Mouse (Mus musculus) stomach, embryonic 16.5 days (tissue): ENCODE measurements around the gene Emc9. TPM values are rescaled to one million over a fixed set of nuclear protein-coding genes. Genes with fewer than 3 reads are reported as not detected.

Source experiments
- ATAC-seq: fragments of 200-750 bp; cut with Nextera tagmentation; 2 replicates; pipeline ENCODE4 v1.8.0; 2017; ENCODE audit warnings: moderate number of reproducible peaks, moderate TSS enrichment; ENCODE audit not compliant: insufficient read depth, low FRiP score
- H3K27ac ChIP-seq: fragments of 300-500 bp; sonication (generic); 2 replicates; pipeline ENCODE4 v1.5.1; 2014; ENCODE audit warnings: low read length
- H3K27me3 ChIP-seq: fragments of 300-500 bp; sonication (generic); 2 replicates; pipeline ENCODE4 v1.6.1; 2014; ENCODE audit warnings: low read length, control low read depth, mixed read lengths; ENCODE audit not compliant: control insufficient read depth, insufficient read depth
- H3K36me3 ChIP-seq: fragments of 300-500 bp; sonication (generic); 2 replicates; pipeline ENCODE4 v1.6.1; 2014; ENCODE audit warnings: low read length; ENCODE audit not compliant: control insufficient read depth, insufficient read depth
- H3K4me1 ChIP-seq: fragments of 300-500 bp; sonication (generic); 2 replicates; pipeline ENCODE4 v1.6.1; 2014; ENCODE audit warnings: low read length, control low read depth, mixed read lengths; ENCODE audit not compliant: control insufficient read depth, insufficient read depth
- H3K4me2 ChIP-seq: fragments of 300-500 bp; sonication (generic); 2 replicates; pipeline ENCODE4 v1.6.1; 2014; ENCODE audit warnings: low read depth, low read length, mixed read lengths
- H3K4me3 ChIP-seq: fragments of 300-500 bp; sonication (generic); replicated peaks from 2 replicates; pipeline ENCODE4 v1.5.1; 2014; ENCODE audit warnings: mild to moderate bottlenecking, low read length
- H3K9ac ChIP-seq: fragments of 300-500 bp; sonication (generic); 2 replicates; pipeline ENCODE4 v1.6.1; 2014; ENCODE audit warnings: low read length
- H3K9me3 ChIP-seq: fragments of 300-500 bp; sonication (generic); replicated peaks from 2 replicates; pipeline ENCODE4 v1.6.1; 2016; ENCODE audit warnings: low read length, control low read depth; ENCODE audit not compliant: control insufficient read depth
- WGBS: fragments of 180-500 bp; shearing (Covaris S2); extraction: QIAGEN DNeasy Blood & Tissue Kit; methylation state at CpG from one replicate; pipeline ENCODE4 v1.1.7; 2014; 5-methylcytosine and 5-hydroxymethylcytosine counted together
- polyA plus RNA-seq: library from polyadenylated mRNA; unstranded; fragments of >200 nt; fragmentation: Nextera tagmentation; extraction: Ambion mirVana; gene quantifications from 2 replicates; pipeline ENCODE4 v1.2.1, GENCODE M21; 2015

The Emc9 gene
- polyA plus RNA-seq, 1 experiment from 2014 or later = 11.5 TPM

GRCm38 (mm10) chr14:55571760-55572159 is 13.3 kb downstream of the Emc9 start:
- Histone ChIP-seq H3K27me3 (no peaks in the 10 kb centered on the region), H3K36me3 (0 out of 2 replicates have a peak, but pooled peaks cover 10% of the 10 kb centered on the region), H3K4me1 (no peaks in the 10 kb centered on the region; the same call in 1 of the 2 replicates)

GRCm38 (mm10) chr14:55570588-55570987 is 14.5 kb downstream of the Emc9 start:
- Histone ChIP-seq H3K9ac (no peak overlapping the region), H3K4me1 (no peaks in the 10 kb centered on the region; the same call in 1 of the 2 replicates), H3K36me3 (peaks cover 18% of the 10 kb centered on the region; the same call in 1 of the 2 replicates), H3K27ac (no peak overlapping the region), H3K4me2 (no peak overlapping the region), H3K4me3 (no peak overlapping the region), H3K9me3 (no peaks in the 10 kb centered on the region), H3K27me3 (no peaks in the 10 kb centered on the region)
- WGBS = 90% methylated on average over 2 of the region's 2 CpGs
- ATAC-seq = no peak

More at GRCm38 (mm10) chr14:55571760-55572159, 13.3 kb downstream of the Emc9 start:
- ATAC-seq = no peak
- Histone ChIP-seq H3K27ac (no peak overlapping the region), H3K9ac (no peak overlapping the region), H3K4me2 (no peak overlapping the region), H3K4me3 (no peak overlapping the region), H3K9me3 (no peaks in the 10 kb centered on the region)

GRCm38 (mm10) chr14:55567496-55567895 is 17.6 kb downstream of the Emc9 start:
- Histone ChIP-seq H3K4me1 (no peaks in the 10 kb centered on the region), H3K27ac (no peak overlapping the region), H3K27me3 (no peaks in the 10 kb centered on the region), H3K36me3 (peaks cover 22% of the 10 kb centered on the region), H3K4me3 (no peak overlapping the region), H3K9ac (no peak overlapping the region), H3K9me3 (no peaks in the 10 kb centered on the region), H3K4me2 (no peak overlapping the region)
- 80% methylated on average over 3 of the region's 3 CpGs for WGBS
- ATAC-seq = no peak

GRCm38 (mm10) chr14:55565748-55566147 is 19.4 kb downstream of the Emc9 start:
- H3K4me2 ChIP-seq = no peak overlapping the region
- H3K4me1 ChIP-seq = peaks cover 13% of the 10 kb centered on the region
- H3K27me3 ChIP-seq = no peaks in the 10 kb centered on the region
- ATAC-seq = no peak
- 68% methylated on average over 3 of the region's 3 CpGs for WGBS
- no peak overlapping the region for H3K4me3 ChIP-seq
- H3K9me3 ChIP-seq = no peaks in the 10 kb centered on the region
- peaks cover 22% of the 10 kb centered on the region for H3K36me3 ChIP-seq
- H3K27ac ChIP-seq = no peak overlapping the region
- H3K9ac ChIP-seq = no peak overlapping the region

GRCm38 (mm10) chr14:55563249-55563648 is 21.9 kb downstream of the Emc9 start:
- Histone ChIP-seq H3K9ac (no peak overlapping the region), H3K4me1 (peaks cover 15% of the 10 kb centered on the region), H3K4me2 (no peak overlapping the region), H3K36me3 (peaks cover 19% of the 10 kb centered on the region), H3K27ac (no peak overlapping the region), H3K27me3 (no peaks in the 10 kb centered on the region), H3K4me3 (no peak overlapping the region), H3K9me3 (no peaks in the 10 kb centered on the region)
- no peak for ATAC-seq
- 90% methylated on average over 11 of the region's 11 CpGs for WGBS

GRCm38 (mm10) chr14:55561860-55562259 is 23.2 kb downstream of the Emc9 start:
- H3K4me3 ChIP-seq = no peak overlapping the region
- H3K4me2 ChIP-seq = 0 out of 2 replicates have a peak overlapping the region, but pooled peaks have one; percentile 86
- WGBS = 83% methylated on average over 10 of the region's 10 CpGs
- H3K27me3 ChIP-seq = no peaks in the 10 kb centered on the region
- H3K4me1 ChIP-seq = peaks cover 15% of the 10 kb centered on the region
- no peaks in the 10 kb centered on the region for H3K9me3 ChIP-seq
- peaks cover 13% of the 10 kb centered on the region for H3K36me3 ChIP-seq
- ATAC-seq = no peak
- no peak overlapping the region for H3K27ac ChIP-seq
- H3K9ac ChIP-seq = peak overlapping the region; percentile 40

GRCm38 (mm10) chr14:55560202-55561073 is 24.7 kb downstream of the Emc9 start, which contains the start of gene A730061H03Rik:
Gene A730061H03Rik, minus strand, starts transcription at chr14:55560406.
- peaks cover 19% of the 10 kb centered on the region for H3K4me1 ChIP-seq
- H3K4me3 ChIP-seq = peak within 1 kb of the TSS; percentile 64
- peak within 1 kb of the TSS; percentile 97 for H3K27ac ChIP-seq
- H3K9me3 ChIP-seq = no peaks in the 10 kb centered on the region
- peak within 1 kb of the TSS; percentile 86 for H3K4me2 ChIP-seq
- WGBS = under 1% methylated on average over 51 of the region's 51 CpGs
- ATAC-seq = peak; percentile 95
- H3K36me3 ChIP-seq = peaks cover 3% of the 10 kb centered on the region; the same call in 1 of the 2 replicates
- H3K9ac ChIP-seq = peak within 1 kb of the TSS; percentile 80
- H3K27me3 ChIP-seq = no peaks in the 10 kb centered on the region

- peak within 1 kb of the TSS; percentile 64 for H3K4me3 ChIP-seq
- no peaks in the 10 kb centered on the region for H3K27me3 ChIP-seq
- H3K4me2 ChIP-seq = peak within 1 kb of the TSS; percentile 86
- H3K4me1 ChIP-seq = peaks cover 19% of the 10 kb centered on the region
- under 1% methylated on average over 27 of the region's 27 CpGs for WGBS
- H3K9me3 ChIP-seq = no peaks in the 10 kb centered on the region
- peak; percentile 82 for ATAC-seq
- H3K9ac ChIP-seq = peak within 1 kb of the TSS; percentile 80
- peak within 1 kb of the TSS; percentile 97 for H3K27ac ChIP-seq
- no peaks in the 10 kb centered on the region for H3K36me3 ChIP-seq
Observed at GRCm38 (mm10) chr14:55559799-55560201, 25.3 kb downstream of the Emc9 start, which contains the start of gene Dcaf11. Gene Dcaf11, plus strand, starts transcription at chr14:55560006.

- no peak for ATAC-seq
- 52% methylated on average over 6 of the region's 6 CpGs for WGBS
- peaks cover 19% of the 10 kb centered on the region for H3K4me1 ChIP-seq
- no peak overlapping the region for H3K27ac ChIP-seq
- no peaks in the 10 kb centered on the region for H3K36me3 ChIP-seq
- H3K9ac ChIP-seq = no peak overlapping the region
- H3K4me2 ChIP-seq = peak overlapping the region; percentile 61
- H3K27me3 ChIP-seq = no peaks in the 10 kb centered on the region
- peak overlapping the region; percentile 64; the same call in 1 of the 2 replicates for H3K4me3 ChIP-seq
- H3K9me3 ChIP-seq = no peaks in the 10 kb centered on the region
Observed at GRCm38 (mm10) chr14:55558740-55559448, 26.2 kb downstream of the Emc9 start.
